Mouse (Mus musculus) cortical plate, adult 2 months (tissue): ENCODE measurements around the gene Ano6.

Source experiments
- CTCF ChIP-seq: fragments of 200-500 bp; IDR thresholded peaks from 2 replicates; pipeline ENCODE4 v1.5.1; 2011; ENCODE audit warnings: mild to moderate bottlenecking, control low read depth, low read length; ENCODE audit not compliant: insufficient read depth; ENCODE audit errors: extremely low read depth
- POLR2A ChIP-seq: fragments of 200-500 bp; IDR thresholded peaks from 2 replicates; pipeline ENCODE4 v1.6.1; 2011; ENCODE audit warnings: mild to moderate bottlenecking, low read length, control low read depth; ENCODE audit not compliant: insufficient read depth; ENCODE audit errors: extremely low read depth

DNA sequence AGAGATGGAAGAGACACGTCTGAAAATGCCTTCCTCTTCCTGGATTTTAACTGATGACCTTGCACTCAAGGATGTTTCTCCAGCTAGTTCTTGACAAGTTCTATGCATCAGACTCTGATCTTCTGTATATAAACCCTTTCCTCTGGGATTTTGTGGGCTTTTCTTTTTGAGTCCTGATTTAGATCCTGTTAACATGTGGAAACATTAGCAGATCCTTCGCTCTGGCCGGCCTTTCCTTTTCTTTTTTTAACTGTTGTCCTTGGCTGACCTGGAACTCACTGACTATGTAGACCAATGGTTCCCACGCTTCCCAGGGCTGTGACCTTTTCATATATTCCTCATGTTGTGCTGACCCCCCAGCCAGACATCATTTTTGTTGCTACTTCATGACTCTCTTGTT, 45.4 kb downstream of the Ano6 start:
- TF ChIP-seq CTCF (no peak), POLR2A (no peak)
